Mouse (Mus musculus): ENCODE data around the gene Sorcs3.

Gene Sorcs3

GRCm38 (mm10) chr19:48283217-48283616, 77.4 kb downstream of the Sorcs3 start:
- DNase-seq (ENCODE audit: extremely low spot score, low spot score), result no peak

GRCm38 (mm10) chr19:48285602-48286225, 79.9 kb downstream of the Sorcs3 start:
- no peak for DNase-seq (ENCODE audit: extremely low spot score, low spot score)

GRCm38 (mm10) chr19:48294251-48294650, 88.4 kb downstream of the Sorcs3 start:
- no peak for DNase-seq (ENCODE audit: extremely low spot score, low spot score)

GRCm38 (mm10) chr19:48298384-48298783, 92.6 kb downstream of the Sorcs3 start:
- no peak for DNase-seq (ENCODE audit: extremely low spot score, low spot score)

- no peak for DNase-seq (ENCODE audit: extremely low spot score, low spot score)
Observed at GRCm38 (mm10) chr19:48300440-48301231, 94.8 kb downstream of the Sorcs3 start.

GRCm38 (mm10) chr19:48301300-48301699, 95.5 kb downstream of the Sorcs3 start:
- DNase-seq (ENCODE audit: extremely low spot score, low spot score), result no peak

GRCm38 (mm10) chr19:48308341-48308740, 102.5 kb downstream of the Sorcs3 start:
- no peak for DNase-seq (ENCODE audit: extremely low spot score, low spot score)

GRCm38 (mm10) chr19:48309531-48310337, 103.9 kb downstream of the Sorcs3 start:
- DNase-seq (ENCODE audit: extremely low spot score, low spot score), result no peak

- no peak for DNase-seq (ENCODE audit: extremely low spot score, low spot score)
Observed at GRCm38 (mm10) chr19:48310338-48310710, 104.5 kb downstream of the Sorcs3 start.

- no peak for DNase-seq (ENCODE audit: extremely low spot score, low spot score)
Observed at GRCm38 (mm10) chr19:48313776-48314175, 108.0 kb downstream of the Sorcs3 start.

- no peak for DNase-seq (ENCODE audit: extremely low spot score, low spot score)
Observed at GRCm38 (mm10) chr19:48327115-48327514, 121.3 kb downstream of the Sorcs3 start.

- DNase-seq (ENCODE audit: extremely low spot score, low spot score), result no peak
Observed at GRCm38 (mm10) chr19:48328171-48328570, 122.3 kb downstream of the Sorcs3 start.

GRCm38 (mm10) chr19:48331640-48332039, 125.8 kb downstream of the Sorcs3 start:
- no peak for DNase-seq (ENCODE audit: extremely low spot score, low spot score)

- no peak for DNase-seq (ENCODE audit: extremely low spot score, low spot score)
Observed at GRCm38 (mm10) chr19:48333085-48333484, 127.3 kb downstream of the Sorcs3 start.

GRCm38 (mm10) chr19:48337461-48337860, 131.6 kb downstream of the Sorcs3 start:
- no peak for DNase-seq (ENCODE audit: extremely low spot score, low spot score)

- DNase-seq (ENCODE audit: extremely low spot score, low spot score), result no peak
Observed at GRCm38 (mm10) chr19:48338098-48338497, 132.3 kb downstream of the Sorcs3 start.

GRCm38 (mm10) chr19:48342770-48343169, 136.9 kb downstream of the Sorcs3 start:
- DNase-seq (ENCODE audit: extremely low spot score, low spot score), result no peak

GRCm38 (mm10) chr19:48343442-48343841, 137.6 kb downstream of the Sorcs3 start:
- no peak for DNase-seq (ENCODE audit: extremely low spot score, low spot score)

- DNase-seq (ENCODE audit: extremely low spot score, low spot score), result no peak
Observed at GRCm38 (mm10) chr19:48347116-48347515, 141.3 kb downstream of the Sorcs3 start.

GRCm38 (mm10) chr19:48356806-48357205, 151.0 kb downstream of the Sorcs3 start:
- DNase-seq (ENCODE audit: extremely low spot score, low spot score), result no peak

GRCm38 (mm10) chr19:48362167-48362566, 156.3 kb downstream of the Sorcs3 start:
- DNase-seq (ENCODE audit: extremely low spot score, low spot score), result no peak

- no peak for DNase-seq (ENCODE audit: extremely low spot score, low spot score)
Observed at GRCm38 (mm10) chr19:48368056-48368455, 162.2 kb downstream of the Sorcs3 start.
